In the genomic region with DNA sequence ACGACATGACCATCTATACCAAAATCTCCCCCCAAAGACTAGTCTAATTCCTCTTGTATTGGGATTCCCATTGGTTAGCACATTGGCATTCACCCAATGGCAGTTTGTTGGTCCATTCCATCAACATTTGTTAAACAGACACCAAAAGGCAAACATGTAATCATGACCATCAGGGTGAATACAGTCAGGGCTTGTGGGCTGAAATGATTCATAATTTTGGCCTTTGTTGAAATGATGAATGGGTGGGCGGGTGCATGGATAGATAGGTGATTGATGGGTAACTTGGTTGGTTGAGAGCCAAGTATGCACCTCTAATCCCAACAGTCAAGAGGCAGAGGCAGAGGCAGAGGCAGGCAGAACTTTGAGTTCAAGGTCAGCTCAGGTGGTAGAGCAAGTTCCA, we compare ENCODE assay signal across 14 mouse cellular contexts. TPM values are rescaled to one million over a fixed set of nuclear protein-coding genes. Genes with fewer than 3 reads are reported as not detected.
"Had no signal": no experiment of that assay in that cellular context is flagged by ENCODE, and none has a peak within 500 bp of the region (broad histone marks: within the 10 kb centered on the region; RNA-seq: fewer than 3 reads in every experiment).

No protein-coding gene starts in this region.

- DNase-seq: lung, adult 18-20 months; lung, embryonic 14.5 days; lung, postnatal 10 days; lung, postnatal 4 days; midbrain, embryonic 14.5 days; retina, postnatal 1 day; right cerebral cortex, adult 18-20 months; right cerebral cortex, postnatal 25 days; right cerebral cortex, postnatal 4 days; thymus, adult 2 months; thymus, postnatal 25 days; thymus, postnatal 4 days had no signal

RNA-seq across cellular contexts. Expression of gene Krt4, which starts 8.5 kb away (rescaled TPM):
- total RNA-seq: megakaryocyte, adult 5-6 weeks; megakaryocyte-erythroid progenitor cell, adult 5-6 weeks had no signal

RNA-seq across cellular contexts. Expression of gene Krt76, which starts 23.4 kb away (rescaled TPM):
- total RNA-seq: megakaryocyte, adult 5-6 weeks; megakaryocyte-erythroid progenitor cell, adult 5-6 weeks had no signal

RNA-seq across cellular contexts. Expression of gene Krt79, which starts 24.1 kb away (rescaled TPM):
- total RNA-seq: megakaryocyte, adult 5-6 weeks; megakaryocyte-erythroid progenitor cell, adult 5-6 weeks had no signal

RNA-seq across cellular contexts. Expression of gene Krt78, which starts 38.0 kb away (rescaled TPM):
- total RNA-seq: megakaryocyte, adult 5-6 weeks; megakaryocyte-erythroid progenitor cell, adult 5-6 weeks had no signal

RNA-seq across cellular contexts. Expression of gene Krt77, which starts 46.6 kb away (rescaled TPM):
- total RNA-seq: megakaryocyte-erythroid progenitor cell, adult 5-6 weeks had no signal
